Mouse (Mus musculus) myocyte (in vitro differentiated cells): ENCODE results near the gene Ndufab1.

ENCODE experiments used
- CEBPB ChIP-seq: IDR thresholded peaks from 2 replicates; pipeline ENCODE4 v1.6.1; 2011; ENCODE audit warnings: mild to moderate bottlenecking, moderate library complexity; ENCODE audit not compliant: poor library complexity, insufficient read depth, severe bottlenecking
- MAX ChIP-seq: IDR thresholded peaks from one replicate; pipeline ENCODE4 v1.6.1; 2011; ENCODE audit warnings: low read depth, mild to moderate bottlenecking, control low read depth
- MYOD1 ChIP-seq, 3 experiments: IDR thresholded peaks; one replicate each; pipeline ENCODE4 v1.6.1; 2011; ENCODE audit warnings: control low read depth in 2 of 3, low read depth in 2 of 3, mild to moderate bottlenecking in 2 of 3, moderate library complexity in 1 of 3; ENCODE audit not compliant: insufficient read length in 2 of 3, control insufficient read depth in 1 of 3
- MYOG ChIP-seq, 3 experiments: IDR thresholded peaks; one replicate each; pipeline ENCODE4 v1.6.1; 2011; ENCODE audit warnings: control low read depth in 2 of 3, low read depth in 2 of 3, mild to moderate bottlenecking in 2 of 3; ENCODE audit not compliant: insufficient read length in 2 of 3, control insufficient read depth in 1 of 3, insufficient read depth in 1 of 3
- POLR2A ChIP-seq: IDR thresholded peaks from one replicate; pipeline ENCODE4 v1.6.1; 2011; ENCODE audit warnings: low read depth, mild to moderate bottlenecking, control low read depth, moderate library complexity; ENCODE audit not compliant: insufficient read length
- POLR2AphosphoS2 ChIP-seq: IDR thresholded peaks from one replicate; pipeline ENCODE4 v1.6.1; 2011; ENCODE audit warnings: low read depth, control low read depth; ENCODE audit not compliant: insufficient read length
- USF1 ChIP-seq: IDR thresholded peaks from one replicate; pipeline ENCODE4 v1.6.1; 2011; ENCODE audit warnings: low read depth, mild to moderate bottlenecking, control low read depth, moderate library complexity

DNA sequence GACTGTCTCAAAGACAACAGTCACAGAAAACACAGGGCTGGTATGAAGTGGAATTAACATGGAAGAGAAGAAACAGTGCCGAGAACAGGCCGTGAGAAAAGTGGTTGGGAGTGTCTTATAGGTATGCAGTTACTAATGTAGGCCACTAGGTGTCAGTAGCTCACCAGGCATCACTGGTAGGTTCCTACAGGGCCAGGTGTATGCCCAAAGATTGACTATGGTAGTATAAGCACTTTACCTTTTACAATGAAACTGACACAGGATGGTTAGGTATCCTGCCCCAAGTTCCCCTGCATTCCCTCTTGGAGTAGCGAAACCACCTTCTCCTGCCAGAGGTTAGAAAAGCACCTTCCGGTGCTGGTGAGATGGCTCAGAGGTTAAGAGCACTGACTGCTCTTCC, 2.5 kb downstream of the Ndufab1 start:
- TF ChIP-seq MYOG (IDR thresholded peaks at IDR 0.05; ENCODE audit: control insufficient read depth in 1 of 3, insufficient read depth in 1 of 3, insufficient read length in 2 of 3, low read depth in 2 of 3): no peak
- no peak for TF ChIP-seq USF1
- no peak for TF ChIP-seq MAX
- TF ChIP-seq POLR2A: no peak
- no peak for TF ChIP-seq POLR2AphosphoS2
- TF ChIP-seq CEBPB: no peak
- TF ChIP-seq MYOD1 (IDR thresholded peaks at IDR 0.05; ENCODE audit: control insufficient read depth in 1 of 3, insufficient read length in 2 of 3, low read depth in 2 of 3): no peak
